Mouse (Mus musculus): ENCODE measurements around the gene Lrrc8c.
A peak's percentile ranks its signal among the peaks of the same experiment; 100 is the strongest.

Gene Lrrc8c

DNA sequence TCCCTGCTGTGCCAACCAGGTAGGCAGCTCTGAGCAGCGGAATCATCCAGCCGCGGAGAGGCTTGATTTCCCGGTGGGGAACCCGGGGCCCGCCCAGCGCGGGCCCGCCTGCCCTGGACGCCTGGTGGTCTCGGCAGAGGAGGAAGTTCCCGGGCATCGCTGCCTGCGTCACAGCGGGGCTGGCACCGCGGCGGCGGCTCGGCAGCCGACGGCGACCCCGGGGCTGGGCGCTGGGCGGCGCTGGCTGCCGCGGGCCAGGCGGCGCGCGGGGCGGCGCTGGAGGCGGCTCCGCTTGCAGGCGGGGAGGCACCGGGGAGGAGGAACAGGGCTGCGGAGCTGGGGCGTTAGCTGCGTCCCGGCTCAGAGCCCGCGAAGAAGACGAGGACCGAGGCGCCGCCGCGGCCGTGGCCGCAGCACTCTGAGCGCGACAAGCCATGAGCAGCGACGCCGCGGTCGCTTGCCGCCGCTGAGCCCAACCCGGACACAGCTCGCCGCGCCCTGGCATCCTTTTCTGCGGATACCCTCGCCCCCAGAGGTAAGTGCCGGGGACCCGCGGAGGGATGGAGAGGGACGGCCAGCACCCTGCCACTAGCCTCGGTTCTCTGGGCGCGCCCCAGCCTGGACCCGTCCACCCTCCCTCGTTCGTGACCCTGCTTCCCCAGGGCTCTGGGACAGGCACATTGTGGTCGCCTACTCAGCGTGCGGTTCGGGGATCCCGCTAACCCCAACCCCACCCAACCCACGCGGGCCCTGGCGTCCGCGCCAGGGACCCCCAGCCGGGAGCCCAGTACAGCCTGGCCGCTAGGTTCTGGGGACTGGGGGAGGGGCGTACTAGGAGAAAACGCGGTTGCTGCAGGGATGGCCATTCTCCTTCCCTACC is at the start of gene Lrrc8c:
Gene Lrrc8c, plus strand, starts transcription at position 293 of the 880 bp plus-strand sequence.
- peak; percentile 42 for DNase-seq (ENCODE audit: low read depth, low spot score)

- DNase-seq (ENCODE audit: low read depth, low spot score), result no peak
These were observed 46.0 kb upstream of the Lrrc8c start for GRCm38 (mm10) chr5:105472983-105473705.

GRCm38 (mm10) chr5:105477527-105477926 is 41.7 kb upstream of the Lrrc8c start:
- no peak for DNase-seq (ENCODE audit: low read depth, low spot score)

DNA sequence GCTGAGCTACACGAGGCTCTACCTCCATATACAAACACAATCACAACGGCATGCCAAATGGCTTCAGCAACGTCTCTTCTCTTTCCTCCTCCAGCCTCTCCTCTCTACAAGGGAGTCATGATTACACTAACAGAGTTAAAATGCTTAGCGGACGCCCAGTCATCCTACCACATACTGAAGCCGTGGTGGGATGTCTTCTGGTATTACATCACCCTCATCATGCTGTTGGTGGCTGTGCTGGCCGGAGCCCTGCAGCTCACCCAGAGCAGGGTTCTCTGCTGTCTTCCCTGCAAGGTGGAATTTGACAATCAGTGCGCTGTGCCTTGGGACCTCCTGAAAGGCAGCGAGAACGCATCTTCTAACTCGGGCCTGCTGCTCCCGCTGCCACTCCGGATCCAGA is 39.5 kb upstream of the Lrrc8c start:
- no peak for DNase-seq (ENCODE audit: low read depth, low spot score)

- DNase-seq (ENCODE audit: low read depth, low spot score), result no peak
These were observed 38.6 kb upstream of the Lrrc8c start for GRCm38 (mm10) chr5:105480561-105480960.

DNA sequence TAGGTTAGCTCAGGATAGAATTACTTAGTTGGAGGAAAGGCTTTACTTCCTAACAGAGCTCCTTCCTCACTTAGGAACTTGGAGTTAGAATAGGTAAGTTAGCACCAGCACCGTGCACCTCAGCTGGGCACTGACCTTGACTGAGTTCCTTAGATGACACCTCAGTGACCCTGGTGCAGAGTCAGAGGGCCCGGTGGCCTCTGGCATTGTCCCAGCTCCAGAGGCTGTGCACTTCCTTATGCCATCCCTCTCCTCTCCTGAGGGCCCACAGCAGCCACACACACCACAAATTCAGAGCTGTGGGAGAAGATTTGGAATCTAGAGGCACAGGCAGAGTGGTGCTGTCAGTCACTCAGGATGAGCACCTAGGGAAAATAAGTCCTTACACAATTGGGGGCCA is 35.6 kb upstream of the Lrrc8c start:
- no peak for DNase-seq (ENCODE audit: low read depth, low spot score)

GRCm38 (mm10) chr5:105484247-105484646 is 34.9 kb upstream of the Lrrc8c start:
- no peak for DNase-seq (ENCODE audit: low read depth, low spot score)

GRCm38 (mm10) chr5:105484891-105485290 is 34.3 kb upstream of the Lrrc8c start:
- DNase-seq (ENCODE audit: low read depth, low spot score), result no peak

- no peak for DNase-seq (ENCODE audit: low read depth, low spot score)
These were observed 29.0 kb upstream of the Lrrc8c start for GRCm38 (mm10) chr5:105490211-105490610.

DNA sequence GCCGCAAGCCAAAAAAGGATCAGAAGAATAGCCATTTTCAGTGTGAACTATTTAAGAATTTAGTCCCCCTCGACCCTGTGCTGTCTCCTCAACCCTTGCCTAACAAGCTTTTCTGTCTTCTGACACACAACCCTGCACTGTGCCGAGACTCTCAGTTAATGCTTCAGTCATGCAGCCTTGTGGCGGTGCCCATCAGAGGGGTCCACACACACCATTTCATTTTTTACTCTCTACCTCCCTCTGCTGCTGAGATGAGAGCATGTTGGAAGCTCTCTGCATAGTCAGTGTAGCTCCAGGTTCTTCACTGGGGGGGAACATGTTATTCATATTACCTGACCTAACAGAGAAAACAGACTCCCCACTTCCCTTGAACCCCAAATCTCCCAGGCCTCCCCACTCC is 27.8 kb upstream of the Lrrc8c start:
- DNase-seq (ENCODE audit: low read depth, low spot score), result no peak

- DNase-seq (ENCODE audit: low read depth, low spot score), result no peak
These were observed 26.6 kb upstream of the Lrrc8c start for GRCm38 (mm10) chr5:105492367-105493246.

DNA sequence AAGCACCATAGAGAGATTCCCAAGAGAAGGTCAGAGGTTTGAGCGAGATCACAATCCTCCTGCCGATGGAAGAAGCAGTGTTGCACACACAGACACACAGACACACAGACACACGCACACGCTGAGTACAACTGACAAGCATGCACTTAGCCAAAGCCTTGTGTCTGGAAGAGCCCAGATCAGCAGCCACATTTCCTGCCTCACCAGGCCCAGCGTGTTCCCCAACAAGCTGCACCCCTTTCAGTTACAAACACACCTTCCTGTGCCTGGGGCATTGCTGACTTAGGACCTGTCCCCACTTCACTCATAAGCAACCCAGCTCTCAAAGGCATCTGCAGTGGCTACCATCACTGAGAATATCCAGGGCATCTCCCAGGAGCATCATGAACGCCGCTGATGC is 25.8 kb upstream of the Lrrc8c start:
- no peak for DNase-seq (ENCODE audit: low read depth, low spot score)

DNA sequence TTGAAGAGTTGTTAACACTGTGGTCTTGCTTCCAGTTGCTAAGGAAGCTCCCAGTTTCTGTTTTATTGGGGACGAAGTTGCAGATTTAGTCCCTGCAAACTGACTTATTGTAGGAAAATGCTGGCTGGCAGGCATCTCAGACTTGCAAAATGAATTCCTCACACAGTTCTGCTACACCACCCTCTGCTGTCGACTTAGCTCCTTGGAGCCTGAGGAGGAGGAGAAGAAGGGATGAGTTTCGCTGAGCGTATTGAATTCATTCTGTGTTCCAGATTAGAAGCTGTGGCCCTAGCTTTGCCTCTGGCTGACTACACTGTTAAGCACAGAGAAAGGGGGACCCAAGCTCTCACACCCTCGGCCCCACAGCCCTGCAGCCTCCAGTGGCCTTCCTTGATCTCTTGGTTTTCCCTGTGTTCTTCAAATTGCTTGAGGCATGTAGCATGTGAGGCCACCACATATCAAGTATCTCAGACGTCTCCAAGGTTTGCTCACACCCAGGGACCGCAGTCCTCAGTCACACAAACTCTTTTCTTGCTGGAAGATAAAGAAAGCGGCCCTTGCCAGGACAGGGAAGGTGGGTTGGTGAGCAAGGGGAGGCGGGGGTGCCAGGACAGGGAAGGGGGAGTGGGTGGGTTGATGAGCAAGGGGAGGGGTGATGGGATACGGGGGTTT is 24.8 kb upstream of the Lrrc8c start:
- DNase-seq (ENCODE audit: low read depth, low spot score), result no peak

GRCm38 (mm10) chr5:105494918-105495901 is 24.0 kb upstream of the Lrrc8c start:
- no peak for DNase-seq (ENCODE audit: low read depth, low spot score)

DNA sequence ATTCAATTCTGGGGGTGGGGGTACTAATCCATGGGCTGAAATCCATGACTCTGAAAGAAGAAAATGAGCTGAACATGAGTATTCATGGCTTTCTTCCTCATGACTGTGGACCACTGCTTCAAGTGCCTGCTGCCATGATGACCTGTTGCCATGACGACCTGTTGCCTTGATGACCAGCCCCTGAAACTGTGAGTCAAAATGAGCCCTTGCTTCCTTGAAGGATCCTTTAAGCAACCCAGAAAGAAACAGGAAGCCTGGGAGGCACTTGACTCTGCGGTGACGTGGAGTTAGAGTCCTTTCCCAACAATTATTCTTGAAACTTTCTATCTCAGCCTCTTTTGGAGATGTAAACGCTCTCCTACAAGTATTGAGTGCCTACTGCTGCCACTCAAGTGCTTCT is 23.1 kb upstream of the Lrrc8c start:
- no peak for DNase-seq (ENCODE audit: low read depth, low spot score)

- DNase-seq (ENCODE audit: low read depth, low spot score), result no peak
These were observed 22.6 kb upstream of the Lrrc8c start for GRCm38 (mm10) chr5:105496586-105496985.

DNA sequence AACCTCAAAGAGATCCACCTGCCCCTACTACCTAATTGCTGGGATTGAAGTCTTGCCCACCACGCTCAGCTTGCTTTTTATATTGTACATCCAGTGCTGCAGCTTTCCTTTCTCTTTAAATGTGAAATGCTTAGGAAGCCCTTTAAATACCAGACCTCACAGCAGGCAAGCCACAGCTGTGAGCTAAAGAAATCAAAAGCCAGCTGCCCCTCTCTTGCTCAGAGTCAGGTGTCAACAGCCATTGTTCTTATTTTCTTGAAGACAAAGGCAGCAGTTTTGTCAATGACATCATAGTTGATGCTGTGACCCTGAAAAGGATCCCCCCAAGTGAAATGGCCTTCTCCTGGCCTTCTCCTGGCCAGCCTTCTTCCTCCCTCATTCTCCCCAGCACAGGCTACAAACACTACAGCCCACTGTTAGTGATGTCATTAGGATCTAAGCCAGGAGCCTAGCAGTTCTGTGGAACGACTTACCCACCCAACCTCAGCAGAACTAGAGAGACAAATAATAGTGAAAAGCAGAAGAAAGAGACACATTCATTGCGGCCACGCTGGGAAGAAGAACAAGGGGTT is 20.7 kb upstream of the Lrrc8c start:
- no peak for DNase-seq (ENCODE audit: low read depth, low spot score)

- DNase-seq (ENCODE audit: low read depth, low spot score), result no peak
These were observed 19.8 kb upstream of the Lrrc8c start for GRCm38 (mm10) chr5:105499396-105499795.

Measured in WW6 (cell line).